Mouse (Mus musculus) bone marrow, adult 2 months (tissue): ENCODE results near the gene Ubqln4. TPM values are rescaled to one million over a fixed set of nuclear protein-coding genes. Genes with fewer than 3 reads are reported as not detected.
A peak's percentile ranks its signal among the peaks of the same experiment; 100 is the strongest.

Source experiments
- H3K27ac ChIP-seq: fragments of 200-500 bp; 2 replicates; pipeline ENCODE4 v1.5.1; 2012; ENCODE audit warnings: low read depth, mild to moderate bottlenecking, control low read depth, inconsistent platforms, low read length; ENCODE audit not compliant: control insufficient read depth, poor library complexity, insufficient read depth
- H3K4me1 ChIP-seq: fragments of 200-500 bp; 2 replicates; pipeline ENCODE4 v1.6.1; 2011; ENCODE audit warnings: low read length; ENCODE audit not compliant: control insufficient read depth, insufficient read depth
- H3K4me3 ChIP-seq: fragments of 200-500 bp; replicated peaks from 2 replicates; pipeline ENCODE3; 2011; ENCODE audit warnings: mild to moderate bottlenecking, low read depth, low read length, control low read depth; ENCODE audit not compliant: control insufficient read depth
- CTCF ChIP-seq: fragments of 200-500 bp; IDR thresholded peaks from 2 replicates; pipeline ENCODE4 v1.5.1; 2011; ENCODE audit warnings: low read length, control low read depth; ENCODE audit not compliant: control insufficient read depth, insufficient read depth
- POLR2A ChIP-seq: fragments of 200-500 bp; IDR thresholded peaks from 2 replicates; pipeline ENCODE4 v1.6.1; 2011; ENCODE audit warnings: low read depth, mild to moderate bottlenecking, control low read depth, low read length, borderline replicate concordance; ENCODE audit not compliant: control insufficient read depth
- WGBS: fragments of 180-500 bp; shearing (Covaris S2); methylation state at CpG from one replicate; pipeline ENCODE4 v1.1.7; 2018; 5-methylcytosine and 5-hydroxymethylcytosine counted together
- polyA plus RNA-seq: library from polyadenylated mRNA; stranded (reverse); fragments of >200 nt; gene quantifications from 2 replicates; pipeline ENCODE4 v1.2.4, GENCODE M21; 2011; ENCODE audit warnings: low replicate concordance; ENCODE audit not compliant: missing spikeins, insufficient read depth, insufficient read length

Gene Ubqln4
- polyA plus RNA-seq, 1 experiment: 25.2 TPM

DNA sequence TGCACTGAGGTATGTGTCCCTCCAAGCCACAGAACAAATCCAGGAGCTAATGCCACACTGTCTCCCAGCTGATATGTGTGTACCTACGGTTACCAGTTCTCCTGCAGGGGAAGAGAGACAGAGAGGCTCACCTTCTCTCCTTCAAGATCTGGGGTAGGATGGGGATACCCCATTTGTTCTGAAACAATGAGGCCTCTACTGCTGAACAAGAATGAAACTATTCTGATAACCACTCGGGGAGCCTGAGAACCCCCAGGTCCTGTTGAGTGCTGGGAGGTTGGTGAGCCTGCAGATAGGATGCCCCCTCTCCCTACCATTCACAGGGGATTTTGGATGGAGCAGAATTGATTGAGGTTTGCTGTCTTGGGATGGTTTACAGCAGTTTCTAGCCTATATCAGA, 33.5 kb upstream of the Ubqln4 start:
- TF ChIP-seq CTCF: no peak
- TF ChIP-seq POLR2A: no peak
- no peak overlapping the region for H3K27ac ChIP-seq
- 75% methylated on average over 2 of the region's 2 CpGs for WGBS

DNA sequence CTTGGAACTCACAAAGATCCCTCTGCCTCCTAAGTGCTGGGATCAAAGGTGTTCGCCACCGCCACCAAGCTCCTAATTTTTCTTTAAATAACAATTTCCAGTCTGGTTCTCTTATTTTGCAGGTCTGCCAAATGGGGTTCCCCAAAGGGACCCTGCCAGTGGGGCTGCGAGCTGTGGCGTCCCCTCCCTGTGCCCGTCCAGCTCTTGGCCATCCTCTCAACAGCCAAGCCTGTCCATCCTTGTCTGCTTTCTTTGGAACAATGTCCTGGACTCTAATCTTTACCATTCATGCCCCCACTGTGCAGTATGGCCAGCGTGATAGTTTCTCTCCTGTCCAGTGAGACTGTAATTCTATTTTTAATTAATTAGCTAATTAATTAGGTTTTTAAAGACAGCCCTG, 32.4 kb upstream of the Ubqln4 start:
- TF ChIP-seq CTCF: no peak
- no peak for TF ChIP-seq POLR2A
- 76% methylated on average over 6 of the region's 6 CpGs for WGBS
- H3K4me3 ChIP-seq: no peak overlapping the region
- H3K27ac ChIP-seq: no peak overlapping the region
- no peaks in the 10 kb centered on the region for H3K4me1 ChIP-seq

More for the DNA sequence above, 33.5 kb upstream of the Ubqln4 start:
- no peak overlapping the region for H3K4me3 ChIP-seq
- H3K4me1 ChIP-seq: no peaks in the 10 kb centered on the region

DNA sequence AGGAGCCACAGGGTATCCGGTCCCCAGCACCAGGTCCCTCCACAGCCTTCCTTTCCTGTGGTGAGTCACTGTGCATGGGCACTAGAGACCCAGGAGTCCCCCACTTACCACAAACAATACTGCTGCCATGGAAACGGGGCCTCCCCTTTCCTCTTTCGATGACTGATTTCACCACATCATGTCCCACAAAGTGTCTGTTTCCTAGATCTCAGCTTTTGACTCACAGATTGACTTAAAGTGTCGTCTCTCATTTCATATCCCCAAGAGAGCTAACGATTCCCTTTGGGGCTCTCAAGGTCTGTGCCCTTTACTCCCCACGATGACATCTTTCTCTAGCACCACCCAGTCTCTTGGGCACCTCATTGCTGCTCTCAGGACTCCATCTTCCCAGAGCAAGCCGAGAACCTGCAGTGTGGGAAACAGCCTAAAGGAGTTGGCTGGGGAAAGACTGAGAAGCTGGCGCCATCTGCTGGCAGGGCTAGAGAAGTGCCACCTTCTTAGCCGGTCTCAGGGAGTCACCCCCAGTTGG, 31.7 kb upstream of the Ubqln4 start:
- H3K4me1 ChIP-seq: no peaks in the 10 kb centered on the region
- H3K27ac ChIP-seq: no peak overlapping the region
- peak; percentile 96 for TF ChIP-seq CTCF
- no peak for TF ChIP-seq POLR2A
- WGBS: 2% methylated on average over 9 of the region's 9 CpGs
- no peak overlapping the region for H3K4me3 ChIP-seq

DNA sequence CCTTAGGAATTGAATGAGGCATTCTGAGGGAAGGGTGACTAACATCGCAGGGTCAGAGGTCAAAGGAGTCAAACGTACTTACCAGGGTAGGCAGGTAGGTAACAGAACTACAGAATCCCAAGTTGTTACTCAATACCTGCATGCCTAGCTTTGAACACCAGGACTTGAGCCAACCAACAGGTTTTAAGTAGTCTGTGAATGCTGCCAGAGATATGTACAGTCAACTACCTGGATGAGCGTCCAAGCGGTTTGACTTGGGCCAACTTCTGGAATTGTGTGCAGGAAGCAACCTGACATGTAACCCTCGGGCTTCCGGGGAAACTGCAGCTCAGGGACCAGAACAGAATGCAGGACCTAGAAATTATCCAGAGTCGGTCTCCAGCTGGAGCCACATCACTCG, 30.5 kb upstream of the Ubqln4 start:
- WGBS: 88% methylated on average over 8 of the region's 8 CpGs
- no peak overlapping the region for H3K27ac ChIP-seq
- TF ChIP-seq POLR2A (no peak), CTCF (no peak)
- no peaks in the 10 kb centered on the region for H3K4me1 ChIP-seq
- H3K4me3 ChIP-seq: no peak overlapping the region

DNA sequence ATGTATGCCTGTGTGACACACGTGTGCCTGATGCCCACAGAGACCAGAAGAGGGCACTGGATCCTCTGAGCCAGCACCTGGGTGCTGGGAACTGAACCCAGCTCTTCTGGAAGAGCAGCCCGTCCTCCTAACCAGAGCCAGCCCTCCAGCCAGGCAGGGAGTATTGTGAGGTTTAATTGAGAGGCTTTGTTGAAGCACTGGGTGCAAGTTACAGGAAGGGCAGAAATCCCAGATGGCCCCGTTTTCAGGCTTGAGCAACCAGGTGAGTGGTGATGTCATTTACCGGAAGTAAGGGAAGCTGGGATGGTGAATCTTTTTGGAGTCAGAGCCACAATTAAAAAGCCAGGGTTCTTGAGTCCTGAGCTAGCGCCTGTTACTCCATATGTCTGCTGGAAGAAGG, 28.5 kb upstream of the Ubqln4 start:
- TF ChIP-seq POLR2A (no peak), CTCF (no peak)
- no peak overlapping the region for H3K4me3 ChIP-seq
- no peak overlapping the region for H3K27ac ChIP-seq
- WGBS: 74% methylated on average over 5 of the region's 5 CpGs
- no peaks in the 10 kb centered on the region for H3K4me1 ChIP-seq

DNA sequence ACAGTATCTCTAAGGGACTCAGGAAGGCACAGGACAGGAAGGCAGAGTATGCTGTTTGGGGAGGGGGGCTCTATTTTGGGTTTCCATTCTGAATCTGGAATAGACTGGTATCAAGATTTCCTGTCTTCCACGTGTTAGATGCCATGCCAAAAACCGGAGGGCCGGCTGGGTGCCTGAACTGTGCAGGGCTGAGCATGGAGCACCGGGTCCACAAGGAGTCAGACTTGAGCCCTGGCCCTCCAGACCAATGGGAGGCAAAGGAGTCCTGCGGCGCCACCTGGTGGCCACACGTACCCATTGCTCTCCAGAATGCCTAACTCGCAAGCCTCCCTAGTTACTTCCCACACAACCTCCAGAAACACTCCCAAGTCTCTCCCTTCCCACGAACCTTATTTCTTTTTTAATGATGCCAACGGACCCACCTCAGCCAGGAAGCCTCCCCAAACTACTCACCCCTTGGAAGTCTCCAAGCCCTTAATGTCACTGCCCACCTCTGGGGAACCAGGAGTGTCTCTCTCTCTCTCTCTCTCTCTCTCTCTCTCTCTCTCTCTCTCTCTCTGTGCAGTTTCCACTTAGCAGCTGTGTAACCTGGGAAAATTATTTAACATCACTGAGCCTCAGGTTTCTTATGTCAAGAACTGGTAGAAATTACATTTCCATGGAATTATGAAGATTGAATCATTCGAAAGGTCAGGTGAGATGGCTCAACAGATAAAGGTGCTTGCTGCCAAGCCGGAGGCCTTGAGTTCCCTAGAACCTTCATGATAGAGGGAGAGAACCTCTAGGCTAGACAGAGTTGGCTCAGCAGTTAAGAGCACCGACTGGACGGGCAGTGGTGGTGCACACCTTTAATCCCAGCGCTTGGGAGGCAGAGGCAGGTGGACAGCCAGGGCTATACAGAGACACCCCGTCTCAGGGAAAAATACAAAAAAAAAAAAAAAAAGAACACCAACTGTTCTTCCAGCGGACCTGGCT, 27.1 kb upstream of the Ubqln4 start:
- no peaks in the 10 kb centered on the region for H3K4me1 ChIP-seq
- H3K4me3 ChIP-seq: no peak overlapping the region
- H3K27ac ChIP-seq: no peak overlapping the region
- 36% methylated on average over 17 of the region's 17 CpGs for WGBS
- TF ChIP-seq CTCF (peak; percentile 100), POLR2A (peak; percentile 27; the same call in 1 of the 2 replicates)

DNA sequence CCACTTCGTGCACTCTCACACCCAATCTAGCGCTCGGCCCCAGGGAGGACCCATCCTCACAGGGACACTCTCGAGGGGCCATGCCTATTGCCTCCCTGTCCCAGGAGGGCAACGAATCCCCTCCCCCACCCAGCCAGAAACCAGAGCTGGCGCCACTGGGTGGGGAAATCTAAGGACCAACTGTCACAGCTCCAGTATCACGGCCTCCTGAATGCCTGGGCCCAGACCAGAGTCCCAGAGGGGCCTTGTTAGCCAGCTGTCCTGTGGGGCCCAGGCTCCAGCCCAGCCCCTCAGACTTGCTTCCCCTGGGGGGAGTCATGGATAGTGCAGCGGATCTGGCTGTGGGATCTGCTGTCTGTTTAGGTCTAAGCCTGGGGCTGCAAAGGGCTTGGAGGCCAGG, 26.0 kb upstream of the Ubqln4 start:
- 55% methylated on average over 8 of the region's 8 CpGs for WGBS
- Histone ChIP-seq H3K4me3 (no peak overlapping the region), H3K4me1 (no peaks in the 10 kb centered on the region), H3K27ac (no peak overlapping the region)
- no peak for TF ChIP-seq POLR2A
- TF ChIP-seq CTCF: no peak

DNA sequence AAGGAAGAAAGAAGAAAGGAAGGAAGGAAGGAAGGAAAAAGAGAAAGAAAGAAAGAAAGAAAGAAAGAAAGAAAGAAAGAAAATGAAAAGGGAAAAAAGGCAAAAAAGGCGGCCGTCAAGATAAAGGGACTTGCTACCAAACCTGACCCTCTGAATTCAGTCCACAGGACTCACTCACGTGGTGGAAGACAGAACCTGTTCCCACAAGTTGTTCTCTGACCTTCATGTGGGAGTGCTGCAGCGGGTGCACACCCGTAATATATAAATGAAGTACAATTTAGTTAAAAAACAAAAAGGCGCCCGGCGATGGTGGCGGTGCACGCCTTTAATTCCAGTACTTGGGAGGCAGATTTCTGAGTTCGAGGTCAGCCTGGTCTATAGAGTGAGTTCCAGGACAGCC, 24.9 kb upstream of the Ubqln4 start:
- 91% methylated on average over 11 of the region's 11 CpGs for WGBS
- no peak overlapping the region for H3K4me3 ChIP-seq
- H3K27ac ChIP-seq: no peak overlapping the region
- TF ChIP-seq CTCF (no peak), POLR2A (no peak)
- H3K4me1 ChIP-seq: no peaks in the 10 kb centered on the region; the same call in 1 of the 2 replicates
